Mouse (Mus musculus) adrenal gland, adult 10 weeks (tissue): ENCODE data around the gene B230219D22Rik. TPM values are rescaled to one million over a fixed set of nuclear protein-coding genes. Genes with fewer than 3 reads are reported as not detected.

Source experiments
- polyA plus RNA-seq: library from polyadenylated mRNA; stranded (reverse); fragments of 350-450 nt; fragmentation: Illumina TruSeq; extraction: RNeasy Lipid Tissue Mini Kit (QIAGEN cat#74804); gene quantifications from one replicate; pipeline ENCODE4 v1.2.3, GENCODE M21; 2014; ENCODE audit warnings: low read depth, low replicate concordance

The B230219D22Rik gene
- 189 TPM for polyA plus RNA-seq

DNA sequence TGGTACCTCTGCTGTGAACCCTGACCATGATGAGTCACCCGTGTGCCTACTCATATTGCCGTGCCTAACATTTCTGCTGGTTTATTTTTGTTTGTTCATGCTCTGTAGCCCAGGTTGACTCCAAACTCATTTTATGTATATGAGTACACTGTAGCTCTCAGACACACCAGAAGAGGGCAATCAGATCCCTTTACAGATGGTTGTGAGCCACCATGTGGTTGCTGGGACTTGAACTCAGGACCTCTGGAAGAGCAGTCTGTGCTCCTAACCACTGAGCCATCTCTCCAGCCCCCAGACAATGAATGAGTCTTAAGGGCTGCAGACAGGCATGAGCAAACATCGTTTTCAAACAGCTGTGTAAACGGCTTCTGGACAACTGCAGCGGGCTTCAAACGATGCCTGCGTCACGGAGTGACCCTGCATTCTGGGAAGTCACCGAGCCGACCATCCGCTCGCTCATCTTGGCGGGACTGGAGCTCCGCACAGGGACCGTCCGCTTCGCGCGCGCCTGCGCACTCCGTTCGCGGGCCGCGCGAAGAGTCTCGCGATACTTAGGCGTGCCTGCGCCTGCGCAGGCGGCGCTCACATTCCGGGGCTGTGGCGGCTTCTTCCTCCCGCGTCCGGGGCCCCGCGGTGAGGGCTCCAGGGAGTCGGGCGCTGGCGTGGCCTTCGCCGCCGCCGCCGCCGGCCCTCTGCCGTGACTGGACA is at the start of gene B230219D22Rik:
Gene B230219D22Rik (plus strand): TSS at position 590 of the 708 bp plus-strand sequence.

DNA sequence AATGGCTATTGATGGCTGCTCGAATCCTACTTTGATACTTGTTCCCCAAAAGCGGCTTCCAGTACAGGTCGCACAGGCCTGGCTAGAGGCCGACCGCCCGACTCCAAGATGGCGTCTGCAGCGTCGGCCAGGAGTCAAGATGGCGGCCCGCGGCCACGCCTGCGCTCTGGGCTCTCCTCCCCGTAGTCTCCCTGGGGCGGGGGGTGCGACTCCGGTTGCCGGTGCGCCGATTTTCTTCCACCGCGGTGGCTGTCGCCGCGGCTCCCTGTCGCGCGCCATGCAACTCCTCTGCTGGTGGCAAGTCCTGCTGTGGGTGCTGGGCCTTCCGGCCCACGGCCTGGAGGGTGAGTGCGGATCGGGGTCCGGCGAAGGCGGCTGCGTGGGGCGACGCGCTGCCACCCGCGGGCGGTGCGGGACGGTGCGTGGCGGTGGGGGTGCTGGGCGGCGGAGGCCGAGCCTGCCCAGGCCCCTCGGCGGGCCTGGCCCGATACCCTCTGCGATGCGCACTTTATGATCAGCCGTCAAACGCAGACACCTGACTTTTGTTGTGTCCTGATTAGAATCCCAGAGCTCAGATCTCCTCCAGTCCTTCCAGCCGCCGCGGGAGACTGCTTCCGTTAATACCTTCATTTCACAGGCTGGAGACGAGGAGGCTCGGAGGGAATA is 21.7 kb downstream of the B230219D22Rik start, which contains the start of gene Txndc15:
Gene Txndc15 (plus strand): TSS at position 150 of the 666 bp plus-strand sequence.

DNA sequence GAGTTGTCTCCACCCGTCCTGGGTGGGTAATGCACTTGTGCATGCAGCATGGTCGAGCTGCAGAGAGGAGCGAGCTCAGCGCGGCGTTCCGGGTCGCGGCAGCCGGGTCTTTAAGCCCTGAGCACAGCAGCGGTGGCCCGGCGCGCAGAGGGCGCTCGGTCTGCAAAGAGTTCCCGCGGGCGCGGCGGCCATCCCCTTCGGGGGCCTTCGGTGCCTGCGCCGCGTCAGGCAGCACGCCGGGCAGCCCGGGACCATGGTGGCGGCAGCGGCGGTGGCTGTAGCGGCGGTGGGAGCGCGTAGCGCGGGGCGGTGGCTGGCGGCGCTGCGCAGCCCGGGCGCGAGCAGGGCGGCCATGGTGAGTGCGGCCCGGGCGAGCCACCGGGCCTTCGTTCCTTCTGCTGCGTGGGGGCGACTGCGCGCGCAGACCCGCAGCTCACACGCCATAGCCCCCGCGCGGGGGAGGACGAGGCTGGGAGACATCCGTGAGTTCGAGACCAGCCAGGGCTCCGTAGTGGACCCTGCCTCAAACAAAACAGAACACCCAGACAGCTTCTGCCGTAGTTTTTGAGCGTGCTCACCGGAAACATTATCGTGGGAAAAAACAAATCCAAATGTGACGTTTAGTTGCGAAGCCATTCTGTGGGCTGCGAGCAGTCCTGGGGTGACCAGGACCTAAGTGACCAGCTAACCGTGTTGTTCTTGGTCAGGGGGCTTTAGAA is 34.4 kb downstream of the B230219D22Rik start, which contains the start of gene Pcbd2:
Gene Pcbd2 (plus strand): TSS at position 249 of the 719 bp plus-strand sequence.

Other genes with a start within 250 kb of the B230219D22Rik start
- gene Grk6, start 248.1 kb upstream of the B230219D22Rik start, polyA plus RNA-seq: 7.3 TPM
- gene Prr7, start 228.9 kb upstream of the B230219D22Rik start, polyA plus RNA-seq: not detected
- 1.9 TPM for gene Dbn1, start 205.0 kb upstream of the B230219D22Rik start, polyA plus RNA-seq
- gene Pdlim7, start 179.4 kb upstream of the B230219D22Rik start, polyA plus RNA-seq: 0.17 TPM
- gene Dok3, start 163.8 kb upstream of the B230219D22Rik start, polyA plus RNA-seq: not detected
- 2.4 TPM for gene Ddx41, start 156.5 kb upstream of the B230219D22Rik start, polyA plus RNA-seq
- gene Fam193b, start 122.0 kb upstream of the B230219D22Rik start, polyA plus RNA-seq: 4.1 TPM
- gene Tmed9, start 119.4 kb upstream of the B230219D22Rik start, polyA plus RNA-seq: 86.5 TPM
- gene B4galt7, start 93.2 kb upstream of the B230219D22Rik start, polyA plus RNA-seq: 2.7 TPM
- gene Caml, start 70.1 kb upstream of the B230219D22Rik start, polyA plus RNA-seq: 48.3 TPM
- gene Ddx46, start 58.1 kb upstream of the B230219D22Rik start, polyA plus RNA-seq: 69.3 TPM
- 150 TPM for gene Txndc15, start 21.5 kb downstream of the B230219D22Rik start, polyA plus RNA-seq
- 23.8 TPM for gene Pcbd2, start 34.2 kb downstream of the B230219D22Rik start, polyA plus RNA-seq
- gene Catsper3, start 91.4 kb downstream of the B230219D22Rik start, polyA plus RNA-seq: not detected
- gene Pitx1, start 143.1 kb downstream of the B230219D22Rik start, polyA plus RNA-seq: not detected